Mouse (Mus musculus) hindbrain, embryonic 11.5 days (tissue): Measurements from ENCODE around the gene Gtf2e1. TPM values are rescaled to one million over a fixed set of nuclear protein-coding genes. Genes with fewer than 3 reads are reported as not detected.

ENCODE experiments used
- ATAC-seq: fragments of 200-750 bp; cut with Nextera tagmentation; 2 replicates; pipeline ENCODE4 v1.8.0; 2017; ENCODE audit warnings: mild to moderate bottlenecking, moderate TSS enrichment, moderate library complexity; ENCODE audit not compliant: low FRiP score
- DNase-seq: peaks from one replicate; pipeline ENCODE4 v3.0.0-alpha.2; 2015; ENCODE audit warnings: low spot score
- H3K27ac ChIP-seq: fragments of 300-500 bp; sonication (generic); 2 replicates; pipeline ENCODE4 v1.5.1; 2014; ENCODE audit warnings: mild to moderate bottlenecking, low read depth, low read length
- H3K27me3 ChIP-seq: fragments of 300-500 bp; sonication (generic); 2 replicates; pipeline ENCODE4 v1.6.1; 2014; ENCODE audit warnings: mild to moderate bottlenecking, low read length, moderate library complexity, mixed read lengths; ENCODE audit not compliant: control insufficient read depth, insufficient read depth
- H3K36me3 ChIP-seq: fragments of 300-500 bp; sonication (generic); 2 replicates; pipeline ENCODE4 v1.6.1; 2014; ENCODE audit warnings: mild to moderate bottlenecking, low read length, moderate library complexity, mixed read lengths; ENCODE audit not compliant: control insufficient read depth, insufficient read depth
- H3K4me1 ChIP-seq: fragments of 300-500 bp; sonication (generic); replicated peaks from 2 replicates; pipeline ENCODE4 v1.6.1; 2014; ENCODE audit warnings: low read length, mixed read lengths; ENCODE audit not compliant: control insufficient read depth, insufficient read depth
- H3K4me2 ChIP-seq: fragments of 300-500 bp; sonication (generic); replicated peaks from 2 replicates; pipeline ENCODE4 v1.6.1; 2014; ENCODE audit warnings: mild to moderate bottlenecking, low read depth, low read length
- H3K4me3 ChIP-seq: fragments of 300-500 bp; sonication (generic); 2 replicates; pipeline ENCODE4 v1.5.1; 2014; ENCODE audit warnings: low read depth, low read length
- H3K9ac ChIP-seq: fragments of 300-500 bp; sonication (generic); 2 replicates; pipeline ENCODE4 v1.6.1; 2014; ENCODE audit warnings: low read depth, low read length
- H3K9me3 ChIP-seq: fragments of 300-500 bp; sonication (generic); 2 replicates; pipeline ENCODE4 v1.6.1; 2016; ENCODE audit warnings: low read length; ENCODE audit not compliant: control insufficient read depth
- WGBS: fragments of 180-500 bp; shearing (Covaris S2); extraction: QIAGEN DNeasy Blood & Tissue Kit; methylation state at CpG from one replicate; pipeline ENCODE4 v1.1.7; 2014; 5-methylcytosine and 5-hydroxymethylcytosine counted together
- polyA plus RNA-seq: library from polyadenylated mRNA; unstranded; fragments of >200 nt; fragmentation: Nextera tagmentation; extraction: Ambion mirVana; gene quantifications from 2 replicates; pipeline ENCODE4 v1.2.1, GENCODE M21; 2014

Gtf2e1 gene
- polyA plus RNA-seq, 1 experiment from 2014 or later: 50.5 TPM

- ATAC-seq (no peak), DNase-seq (no peak)
- Histone ChIP-seq H3K27ac (no peak overlapping the region), H3K27me3 (no peaks in the 10 kb centered on the region), H3K4me1 (no peaks in the 10 kb centered on the region), H3K9me3 (no peaks in the 10 kb centered on the region), H3K4me3 (no peak overlapping the region), H3K4me2 (no peak overlapping the region), H3K36me3 (0 out of 2 replicates have a peak, but pooled peaks cover 2% of the 10 kb centered on the region), H3K9ac (no peak overlapping the region)
- 97% methylated on average over 1 of the region's 1 CpGs for WGBS
These were observed 7.5 kb downstream of the Gtf2e1 start for GRCm38 (mm10) chr16:37532046-37532445.

GRCm38 (mm10) chr16:37530170-37530569 lies 9.4 kb downstream of the Gtf2e1 start:
- no peak overlapping the region for H3K9ac ChIP-seq
- no peaks in the 10 kb centered on the region for H3K27me3 ChIP-seq
- H3K27ac ChIP-seq: no peak overlapping the region
- H3K4me1 ChIP-seq: no peaks in the 10 kb centered on the region
- ATAC-seq: no peak
- H3K9me3 ChIP-seq: no peaks in the 10 kb centered on the region
- WGBS: 85% methylated on average over 6 of the region's 6 CpGs
- H3K4me2 ChIP-seq: no peak overlapping the region
- no peak for DNase-seq
- H3K36me3 ChIP-seq: 0 out of 2 replicates have a peak, but pooled peaks cover 2% of the 10 kb centered on the region
- no peak overlapping the region for H3K4me3 ChIP-seq

GRCm38 (mm10) chr16:37526688-37527223 lies 12.8 kb downstream of the Gtf2e1 start:
- no peak overlapping the region for H3K9ac ChIP-seq
- 94% methylated on average over 3 of the region's 3 CpGs for WGBS
- H3K9me3 ChIP-seq: no peaks in the 10 kb centered on the region
- no peaks in the 10 kb centered on the region for H3K4me1 ChIP-seq
- no peaks in the 10 kb centered on the region for H3K27me3 ChIP-seq
- no peak for ATAC-seq
- no peak overlapping the region for H3K4me3 ChIP-seq
- H3K27ac ChIP-seq: no peak overlapping the region
- peaks cover 7% of the 10 kb centered on the region for H3K36me3 ChIP-seq
- H3K4me2 ChIP-seq: no peak overlapping the region
- DNase-seq: no peak

DNA sequence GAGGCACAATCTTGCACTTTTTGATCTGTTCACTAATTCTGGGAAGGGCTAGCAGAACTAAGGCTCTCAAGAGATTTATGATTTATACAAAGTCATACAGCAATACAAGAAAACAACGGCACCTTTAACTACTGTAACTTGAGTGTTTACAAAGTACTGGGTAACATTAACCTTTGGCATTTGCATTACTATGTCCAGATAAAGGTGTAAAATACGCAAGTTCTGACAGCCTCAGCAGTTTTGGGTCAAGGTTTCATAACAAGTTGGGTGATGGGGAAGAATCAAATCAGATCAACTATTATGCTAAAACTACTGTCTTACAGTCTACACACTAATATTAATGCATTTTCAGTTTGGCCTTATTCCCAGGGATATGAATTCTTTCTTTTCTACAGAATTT lies 14.5 kb downstream of the Gtf2e1 start:
- H3K4me1 ChIP-seq: no peaks in the 10 kb centered on the region
- H3K4me2 ChIP-seq: no peak overlapping the region
- DNase-seq (no peak), ATAC-seq (no peak)
- H3K36me3 ChIP-seq: peaks cover 15% of the 10 kb centered on the region
- H3K27me3 ChIP-seq: no peaks in the 10 kb centered on the region
- H3K9me3 ChIP-seq: no peaks in the 10 kb centered on the region
- 89% methylated on average over 2 of the region's 2 CpGs for WGBS
- no peak overlapping the region for H3K27ac ChIP-seq
- H3K9ac ChIP-seq: no peak overlapping the region
- H3K4me3 ChIP-seq: no peak overlapping the region

DNA sequence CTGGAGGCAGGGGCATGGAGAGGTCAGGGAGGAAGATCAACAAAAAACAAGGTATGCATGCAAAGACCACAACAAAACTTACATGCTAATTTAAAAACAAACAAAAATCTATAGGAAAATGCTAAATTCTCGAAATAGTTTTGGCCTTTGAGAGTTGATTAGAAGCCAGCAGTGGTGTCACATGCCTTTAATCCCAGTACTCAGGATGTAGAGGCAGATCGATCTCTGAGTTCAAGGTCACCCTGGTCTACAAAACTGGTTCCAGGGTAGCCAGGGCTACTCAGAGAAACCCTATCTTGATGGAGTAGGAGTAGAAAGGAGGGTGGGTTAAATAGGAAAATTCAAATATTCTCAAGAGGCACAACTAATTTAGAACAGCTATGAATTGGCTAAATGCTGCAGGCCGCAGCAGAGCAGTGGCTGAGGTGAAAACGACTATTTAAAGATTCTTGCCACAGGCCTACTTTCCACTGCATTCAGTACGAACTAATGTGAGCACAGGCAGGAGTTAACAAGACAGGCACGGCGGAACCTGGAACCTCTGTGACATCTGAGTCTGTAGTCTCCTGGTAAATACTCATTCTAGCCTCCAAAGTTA lies 17.4 kb downstream of the Gtf2e1 start:
- H3K27ac ChIP-seq: no peak overlapping the region
- no peak overlapping the region for H3K9ac ChIP-seq
- no peaks in the 10 kb centered on the region for H3K4me1 ChIP-seq
- no peaks in the 10 kb centered on the region for H3K9me3 ChIP-seq
- peaks cover 15% of the 10 kb centered on the region for H3K36me3 ChIP-seq
- ATAC-seq (no peak), DNase-seq (no peak)
- WGBS: 94% methylated on average over 7 of the region's 7 CpGs
- H3K4me3 ChIP-seq: no peak overlapping the region
- no peaks in the 10 kb centered on the region for H3K27me3 ChIP-seq
- no peak overlapping the region for H3K4me2 ChIP-seq

GRCm38 (mm10) chr16:37520190-37521040 lies 19.2 kb downstream of the Gtf2e1 start:
- H3K9ac ChIP-seq: no peak overlapping the region
- no peaks in the 10 kb centered on the region for H3K27me3 ChIP-seq
- no peak overlapping the region for H3K27ac ChIP-seq
- no peak overlapping the region for H3K4me3 ChIP-seq
- 95% methylated on average over 2 of the region's 2 CpGs for WGBS
- DNase-seq (no peak), ATAC-seq (no peak)
- peaks cover 15% of the 10 kb centered on the region for H3K36me3 ChIP-seq
- no peak overlapping the region for H3K4me2 ChIP-seq
- H3K9me3 ChIP-seq: no peaks in the 10 kb centered on the region
- no peaks in the 10 kb centered on the region for H3K4me1 ChIP-seq

GRCm38 (mm10) chr16:37519721-37520120 lies 19.9 kb downstream of the Gtf2e1 start:
- ATAC-seq (no peak), DNase-seq (no peak)
- Histone ChIP-seq H3K27me3 (no peaks in the 10 kb centered on the region), H3K9ac (no peak overlapping the region), H3K36me3 (peaks cover 15% of the 10 kb centered on the region), H3K4me1 (no peaks in the 10 kb centered on the region), H3K27ac (no peak overlapping the region), H3K4me3 (no peak overlapping the region), H3K4me2 (no peak overlapping the region), H3K9me3 (no peaks in the 10 kb centered on the region)
- WGBS: 96% methylated on average over 1 of the region's 1 CpGs

GRCm38 (mm10) chr16:37518662-37519061 lies 20.9 kb downstream of the Gtf2e1 start:
- no peak overlapping the region for H3K4me3 ChIP-seq
- WGBS: 93% methylated on average over 2 of the region's 2 CpGs
- peaks cover 10% of the 10 kb centered on the region for H3K36me3 ChIP-seq
- DNase-seq: no peak
- no peak overlapping the region for H3K4me2 ChIP-seq
- H3K27me3 ChIP-seq: no peaks in the 10 kb centered on the region
- ATAC-seq: no peak
- H3K9me3 ChIP-seq: no peaks in the 10 kb centered on the region
- H3K4me1 ChIP-seq: no peaks in the 10 kb centered on the region
- H3K9ac ChIP-seq: no peak overlapping the region
- no peak overlapping the region for H3K27ac ChIP-seq
